Mouse (Mus musculus): Measurements from ENCODE around the gene Zfp831.
A peak's percentile ranks its signal among the peaks of the same experiment; 100 is the strongest.

DNA sequence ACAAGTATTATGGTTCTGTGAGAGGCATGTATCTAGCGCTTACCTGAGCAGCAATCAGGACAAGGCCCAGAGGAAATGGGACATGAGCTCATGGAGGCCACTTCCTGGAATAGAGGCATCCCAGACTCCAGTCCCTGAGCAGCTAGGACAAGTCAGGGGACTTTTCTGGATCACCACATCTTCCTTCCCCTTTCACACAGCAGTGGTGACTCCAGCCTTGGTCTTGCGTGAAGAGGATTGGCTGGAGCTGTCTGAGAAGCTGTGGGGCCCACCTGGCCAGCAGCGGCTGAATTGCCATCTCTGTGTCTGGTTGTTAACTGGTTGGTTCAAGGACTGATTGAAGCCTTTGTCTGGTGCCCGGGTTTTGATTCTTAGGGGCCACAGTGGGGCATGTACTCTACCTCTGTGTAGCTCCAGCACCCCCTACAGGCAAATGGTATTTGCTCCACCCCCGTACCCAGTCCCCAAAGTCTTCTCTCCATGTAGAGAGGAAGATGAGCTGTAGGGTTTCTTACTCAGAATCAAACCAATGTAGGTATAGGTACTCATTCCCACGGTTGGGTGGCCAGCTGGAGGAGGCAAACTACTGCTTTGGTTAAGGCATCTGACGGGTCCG is 15.0 kb downstream of the Zfp831 start:
- TF ChIP-seq CTCF (IDR thresholded peaks at IDR 0.05; ENCODE audit: low read depth) (peak; percentile 60), EP300 (IDR thresholded peaks at IDR 0.05; ENCODE audit: low read depth) (no peak)

All from liver, postnatal 0 days (tissue).